Mouse (Mus musculus) liver, embryonic 14.5 days (tissue): ENCODE results near the gene Cryzl1.

Source experiments
- CTCF ChIP-seq: IDR thresholded peaks from 2 replicates; pipeline ENCODE4 v1.5.1; 2016; ENCODE audit warnings: antibody characterized with exemption, low read depth, control low read depth
- EP300 ChIP-seq: IDR thresholded peaks from 2 replicates; pipeline ENCODE4 v1.6.1; 2016; ENCODE audit warnings: antibody characterized with exemption, low read depth

GRCm38 (mm10) chr16:91754957-91755356 lies 26.2 kb upstream of the Cryzl1 start:
- TF ChIP-seq CTCF, result no peak
- TF ChIP-seq EP300, result no peak
